Mouse (Mus musculus) E14TG2a.4 (cell line): ENCODE measurements at regions not wholly inside any gene's neighbourhood (a gene's known extent, or its start where the extent isn't known, plus 50 kb on each side); places are given as distances from the start of the nearest gene placed in this dataset.

Experiments
- H3K27me3 ChIP-seq: 2 replicates; pipeline ENCODE4 v1.6.1; 2014; ENCODE audit warnings: low read length, control low read depth; ENCODE audit not compliant: insufficient read depth
- H3K36me3 ChIP-seq: 2 replicates; pipeline ENCODE4 v1.6.1; 2014; ENCODE audit warnings: low read length, control low read depth; ENCODE audit not compliant: insufficient read depth
- H3K4me1 ChIP-seq: replicated peaks from 2 replicates; pipeline ENCODE4 v1.6.1; 2014; ENCODE audit warnings: low read depth, low read length, control low read depth
- H3K4me3 ChIP-seq: replicated peaks from 2 replicates; pipeline ENCODE4 v1.5.1; 2014; ENCODE audit warnings: mild to moderate bottlenecking, low read length
- H3K9me3 ChIP-seq: 2 replicates; pipeline ENCODE4 v1.6.1; 2014; ENCODE audit warnings: low read length, control low read depth
- CTCF ChIP-seq: conservative IDR thresholded peaks from 2 replicates; pipeline ENCODE4 v1.5.1; 2014; ENCODE audit warnings: low read length
- NANOG ChIP-seq: IDR thresholded peaks from 2 replicates; pipeline ENCODE4 v1.6.1; 2014; ENCODE audit warnings: borderline replicate concordance, low read length, mixed read lengths
- POU5F1 ChIP-seq: IDR thresholded peaks from 2 replicates; pipeline ENCODE4 v1.6.1; 2014; ENCODE audit warnings: low read length, borderline replicate concordance

DNA sequence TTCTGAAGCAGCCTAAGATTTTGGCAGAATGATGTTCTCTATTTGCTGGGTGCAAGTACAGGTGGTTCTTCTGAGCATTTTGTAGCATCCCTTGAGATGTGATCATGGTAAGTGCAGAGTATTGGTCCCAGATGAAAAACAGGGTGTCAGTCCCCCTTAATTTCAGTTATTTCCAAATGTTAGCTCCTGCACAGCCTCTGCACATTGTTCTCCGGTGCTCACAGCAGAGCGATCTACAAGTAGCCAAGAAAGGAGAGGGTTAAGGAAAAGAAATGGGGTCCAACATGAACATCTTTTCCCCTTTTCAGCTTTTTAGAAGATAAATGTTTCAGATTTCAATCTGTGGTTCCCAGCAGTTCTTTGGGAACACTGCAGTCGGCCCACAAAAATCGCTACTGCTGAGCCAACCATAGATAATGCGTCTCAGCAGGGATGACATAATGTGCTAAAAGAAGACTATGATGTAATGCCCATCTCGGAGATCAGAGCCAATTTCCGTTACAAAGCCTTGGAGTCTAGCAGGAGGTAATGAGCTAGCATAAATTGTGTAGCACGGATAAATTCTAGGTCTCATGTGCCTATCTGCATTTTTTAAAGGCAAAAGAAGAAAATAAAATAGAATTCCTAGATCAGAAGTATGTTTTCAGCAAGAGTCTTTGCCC is 400.1 kb upstream of the Slc30a5 start:
- no peak for TF ChIP-seq NANOG
- TF ChIP-seq POU5F1, result no peak
- no peak for TF ChIP-seq CTCF
- H3K27me3 ChIP-seq, result no peaks in the 10 kb centered on the region
- no peaks in the 10 kb centered on the region for H3K36me3 ChIP-seq
- no peaks in the 10 kb centered on the region for H3K9me3 ChIP-seq
- H3K4me1 ChIP-seq, result peaks cover 54% of the 10 kb centered on the region
- H3K4me3 ChIP-seq, result peak overlapping the region; percentile 49; the same call in 1 of the 2 replicates

DNA sequence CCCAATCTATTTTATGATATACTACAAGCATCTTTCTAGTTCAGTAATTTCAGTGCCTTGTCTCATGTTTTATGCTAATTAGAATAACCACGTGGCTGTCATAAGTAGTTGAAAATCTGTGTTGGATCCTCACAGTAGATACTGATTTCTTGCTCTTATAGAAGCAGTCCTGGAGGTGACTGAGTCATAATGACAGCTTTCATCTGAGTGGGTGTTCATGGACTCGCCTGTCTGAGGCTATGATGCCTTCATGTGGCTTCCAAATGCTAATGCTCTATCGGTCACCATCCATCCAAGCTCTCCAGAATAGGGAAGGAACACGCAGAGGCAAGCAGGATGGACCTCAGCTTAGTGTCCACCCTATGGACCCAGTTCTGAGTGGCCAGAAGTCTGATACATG is 396.6 kb upstream of the Slc30a5 start:
- no peaks in the 10 kb centered on the region for H3K36me3 ChIP-seq
- no peaks in the 10 kb centered on the region for H3K9me3 ChIP-seq

DNA sequence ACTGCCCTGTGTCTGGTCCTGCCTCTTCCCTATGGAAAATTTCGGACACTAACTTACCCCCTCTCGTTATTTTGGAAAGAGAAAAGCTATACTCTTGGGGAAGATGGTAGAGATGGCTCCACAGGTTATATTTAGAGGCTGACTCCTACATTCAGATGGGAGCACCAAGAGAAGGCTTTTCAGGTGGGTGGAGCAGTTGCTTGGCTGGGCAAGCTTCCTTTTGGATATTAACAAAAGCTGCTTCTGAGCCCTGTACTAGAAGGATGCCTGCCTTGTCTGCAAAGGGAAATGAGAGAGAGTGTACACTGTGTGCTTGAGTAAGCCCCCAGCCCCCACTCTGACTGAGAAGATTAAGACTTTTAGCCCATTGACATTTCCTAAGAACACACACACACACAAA is 392.1 kb upstream of the Slc30a5 start:
- Histone ChIP-seq H3K27me3 (no peaks in the 10 kb centered on the region), H3K9me3 (no peaks in the 10 kb centered on the region), H3K4me1 (no peaks in the 10 kb centered on the region), H3K4me3 (no peak overlapping the region), H3K36me3 (no peaks in the 10 kb centered on the region)
- TF ChIP-seq NANOG (no peak), POU5F1 (no peak)

More for the DNA sequence above, 396.6 kb upstream of the Slc30a5 start:
- Histone ChIP-seq H3K4me1 (peaks cover 20% of the 10 kb centered on the region), H3K4me3 (no peak overlapping the region), H3K27me3 (no peaks in the 10 kb centered on the region)
- TF ChIP-seq NANOG (no peak), CTCF (no peak), POU5F1 (no peak)

DNA sequence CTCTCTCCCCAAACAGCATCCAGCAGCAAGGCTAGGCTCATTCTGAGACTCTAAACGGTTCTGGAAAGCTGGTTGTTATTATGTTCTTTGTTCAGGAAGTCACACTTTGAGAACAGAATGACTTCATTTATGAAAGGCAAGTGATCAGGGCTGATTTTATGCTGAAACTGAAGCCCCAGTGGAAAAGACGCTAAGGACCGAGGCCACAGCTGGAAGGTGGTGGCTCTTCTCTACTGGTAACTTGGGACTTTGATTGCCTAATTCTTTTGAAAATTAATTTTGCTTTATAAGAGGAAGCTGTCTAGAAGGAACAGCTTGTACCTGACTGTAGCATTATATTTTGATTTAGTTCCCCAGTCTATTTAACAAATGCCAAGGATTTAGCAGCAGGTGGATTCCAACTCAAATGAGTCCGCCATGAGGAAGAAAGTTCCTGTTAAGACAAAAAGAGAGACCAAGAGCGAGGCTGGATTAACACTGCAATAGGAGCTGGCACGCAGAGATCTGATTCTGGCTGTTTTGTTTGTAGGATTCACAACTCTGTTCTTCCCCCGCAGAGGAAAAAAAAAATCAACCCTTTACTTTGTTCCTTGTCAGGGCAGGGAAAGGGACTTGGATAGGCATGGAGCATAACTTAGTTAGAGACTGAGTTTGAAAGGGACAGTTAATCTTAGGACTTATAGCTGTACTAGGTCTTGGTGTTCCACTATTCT is 388.3 kb upstream of the Slc30a5 start:
- no peaks in the 10 kb centered on the region for H3K4me1 ChIP-seq
- no peak for TF ChIP-seq NANOG
- no peak for TF ChIP-seq CTCF
- TF ChIP-seq POU5F1, result no peak
- H3K9me3 ChIP-seq, result no peaks in the 10 kb centered on the region
- H3K4me3 ChIP-seq, result no peak overlapping the region
- H3K36me3 ChIP-seq, result no peaks in the 10 kb centered on the region
- H3K27me3 ChIP-seq, result no peaks in the 10 kb centered on the region

DNA sequence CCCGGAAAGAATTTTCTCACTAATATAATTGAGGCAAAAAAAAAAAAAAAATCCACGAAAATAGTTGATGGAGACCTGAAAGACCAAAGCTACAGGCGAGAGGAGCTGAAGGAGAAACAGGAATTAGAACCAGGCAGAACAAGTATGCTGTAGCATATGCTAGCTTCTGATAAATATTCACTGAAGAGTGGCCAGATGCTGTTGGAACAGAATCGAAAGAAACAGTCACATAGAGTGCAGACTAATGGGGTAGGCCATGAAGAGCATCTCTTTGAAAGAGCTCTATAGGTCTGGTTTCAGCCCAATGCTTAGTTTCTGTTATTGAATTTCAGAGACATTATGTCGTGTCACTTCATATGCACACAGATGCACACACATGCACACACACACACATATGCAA is 386.3 kb upstream of the Slc30a5 start:
- Histone ChIP-seq H3K36me3 (no peaks in the 10 kb centered on the region), H3K9me3 (no peaks in the 10 kb centered on the region), H3K4me1 (no peaks in the 10 kb centered on the region), H3K27me3 (no peaks in the 10 kb centered on the region), H3K4me3 (no peak overlapping the region)
- no peak for TF ChIP-seq NANOG
- TF ChIP-seq CTCF, result no peak
- no peak for TF ChIP-seq POU5F1

DNA sequence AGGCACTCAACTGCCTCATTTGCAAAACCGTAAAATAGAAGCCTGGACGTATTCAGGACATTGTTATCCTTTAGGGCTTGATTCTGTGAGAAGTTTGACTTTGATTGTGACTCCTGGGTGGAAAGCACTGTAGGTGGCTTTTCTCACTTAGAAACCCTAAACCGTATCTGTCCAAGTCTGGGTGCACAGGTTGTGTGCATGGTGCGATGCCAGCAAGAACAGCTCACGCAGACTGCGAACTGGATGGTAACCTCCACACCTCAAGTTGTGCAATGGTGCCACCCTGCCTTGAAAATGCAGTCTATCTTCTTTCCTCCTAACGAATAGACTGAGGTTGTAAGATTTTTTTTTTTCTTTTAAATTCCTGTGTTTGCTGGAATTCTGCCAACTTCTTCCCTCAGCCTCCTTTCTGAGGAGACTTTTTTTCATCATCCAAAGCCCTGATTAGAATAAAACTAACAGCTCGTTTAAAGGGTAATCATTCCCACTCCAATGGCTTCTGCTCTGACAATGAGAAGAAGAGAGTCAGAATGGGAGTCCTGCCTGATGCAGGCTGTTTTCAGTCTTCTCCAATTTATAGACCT is 383.8 kb upstream of the Slc30a5 start:
- no peak for TF ChIP-seq NANOG
- no peak for TF ChIP-seq CTCF
- TF ChIP-seq POU5F1, result no peak

DNA sequence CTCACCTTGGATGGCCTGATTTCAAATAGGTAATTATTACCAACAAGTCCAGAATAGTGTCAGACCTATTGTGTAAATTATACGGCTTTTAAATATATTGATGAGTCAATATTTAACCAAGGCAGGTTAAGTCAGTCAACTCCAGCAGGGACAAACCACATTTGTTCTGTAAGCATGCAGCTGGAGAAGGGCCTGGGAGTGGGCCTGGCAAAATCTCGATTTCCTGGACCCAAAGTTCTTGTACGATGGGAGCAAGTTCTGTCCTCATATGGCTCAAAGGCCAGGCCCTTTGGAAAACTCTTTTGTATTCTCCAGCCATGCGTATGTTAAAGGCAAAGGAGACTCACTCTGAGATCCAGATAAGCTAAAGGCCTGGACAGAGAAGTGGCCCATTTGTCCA is 383.2 kb upstream of the Slc30a5 start:
- H3K4me1 ChIP-seq, result no peaks in the 10 kb centered on the region
- no peaks in the 10 kb centered on the region for H3K27me3 ChIP-seq
- no peak overlapping the region for H3K4me3 ChIP-seq
- no peaks in the 10 kb centered on the region for H3K36me3 ChIP-seq
- no peaks in the 10 kb centered on the region for H3K9me3 ChIP-seq
- TF ChIP-seq CTCF (no peak), POU5F1 (no peak), NANOG (no peak)

More for the DNA sequence above, 383.8 kb upstream of the Slc30a5 start:
- H3K4me1 ChIP-seq, result no peaks in the 10 kb centered on the region
- no peaks in the 10 kb centered on the region for H3K36me3 ChIP-seq
- no peaks in the 10 kb centered on the region for H3K9me3 ChIP-seq
- H3K4me3 ChIP-seq, result no peak overlapping the region
- no peaks in the 10 kb centered on the region for H3K27me3 ChIP-seq

DNA sequence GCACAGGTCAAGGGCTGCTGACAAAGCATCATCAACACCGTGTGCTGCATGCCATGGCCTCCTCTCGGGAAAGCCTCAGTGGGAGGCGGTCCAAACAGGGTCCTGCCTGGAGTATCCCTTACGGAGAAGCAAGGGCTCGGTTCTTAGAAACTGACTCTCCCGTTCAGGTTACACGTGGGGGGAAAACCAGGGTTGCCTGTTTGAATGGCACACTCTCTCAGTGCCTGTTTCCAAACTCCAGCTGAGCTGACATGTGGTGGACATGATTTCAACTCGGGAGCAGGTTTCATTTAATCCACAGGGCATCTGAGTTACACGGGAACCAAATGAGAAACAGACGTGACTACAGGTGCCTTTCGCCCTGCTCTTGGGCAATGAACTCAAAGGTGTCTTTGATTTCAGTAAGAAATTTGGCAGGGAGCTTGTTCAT is 382.6 kb upstream of the Slc30a5 start:
- H3K27me3 ChIP-seq, result no peaks in the 10 kb centered on the region
- H3K4me3 ChIP-seq, result no peak overlapping the region
- TF ChIP-seq POU5F1, result no peak
- no peak for TF ChIP-seq NANOG
- TF ChIP-seq CTCF, result no peak
- H3K4me1 ChIP-seq, result no peaks in the 10 kb centered on the region
- no peaks in the 10 kb centered on the region for H3K36me3 ChIP-seq
- H3K9me3 ChIP-seq, result no peaks in the 10 kb centered on the region

DNA sequence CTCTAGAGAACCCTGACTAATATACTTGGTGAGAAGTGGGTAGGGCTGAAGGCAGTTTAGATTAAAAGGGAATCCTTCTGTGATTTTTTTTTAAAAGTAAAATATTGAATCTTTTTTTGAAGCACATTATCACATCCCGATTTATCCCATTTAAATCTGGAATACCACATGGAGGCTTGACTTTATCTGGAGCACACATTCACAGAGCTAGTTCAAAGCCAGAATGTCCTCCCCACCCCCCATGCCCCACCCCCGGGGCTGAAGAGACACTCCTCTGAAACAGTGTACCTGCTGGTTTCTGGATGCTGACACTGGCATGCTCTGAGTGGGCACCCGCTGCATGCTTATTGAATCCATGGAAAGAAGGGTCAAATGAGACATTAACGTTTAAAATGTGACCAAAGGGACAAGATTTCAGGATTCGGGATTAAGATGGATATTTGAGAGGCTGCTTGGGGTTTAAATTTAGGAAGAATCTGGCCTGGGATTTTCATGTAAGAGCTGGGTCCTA is 382.0 kb upstream of the Slc30a5 start:
- no peaks in the 10 kb centered on the region for H3K27me3 ChIP-seq
- no peaks in the 10 kb centered on the region for H3K9me3 ChIP-seq
- no peaks in the 10 kb centered on the region for H3K4me1 ChIP-seq
- H3K4me3 ChIP-seq, result no peak overlapping the region
- no peaks in the 10 kb centered on the region for H3K36me3 ChIP-seq
- TF ChIP-seq CTCF, result no peak
- TF ChIP-seq NANOG, result no peak
- no peak for TF ChIP-seq POU5F1
